Mouse (Mus musculus) cerebellum, adult 2 months (tissue): ENCODE results near the gene Spn.

ENCODE experiments used
- CTCF ChIP-seq: fragments of 200-500 bp; IDR thresholded peaks from 2 replicates; pipeline ENCODE4 v1.5.1; 2011; ENCODE audit warnings: low read depth, mild to moderate bottlenecking, control low read depth, low read length, moderate library complexity, borderline replicate concordance; ENCODE audit not compliant: insufficient read depth
- POLR2A ChIP-seq: fragments of 200-500 bp; IDR thresholded peaks from 2 replicates; pipeline ENCODE4 v1.6.1; 2011; ENCODE audit warnings: low read length, control low read depth, borderline replicate concordance; ENCODE audit not compliant: insufficient read depth

GRCm38 (mm10) chr7:127145387-127146266, 8.0 kb upstream of the Spn start:
- TF ChIP-seq CTCF: no peak
- no peak for TF ChIP-seq POLR2A
